Mouse (Mus musculus) left cerebral cortex, postnatal 10 days (tissue): ENCODE data around the gene Spindoc. TPM values are rescaled to one million over a fixed set of nuclear protein-coding genes. Genes with fewer than 3 reads are reported as not detected.
"Not testable (repeated sequence)": the region's sequence is repeated elsewhere in the genome, so short reads cannot be mapped to it uniquely, and the experiment has no call there.

Source experiments
- DNase-seq, 2 experiments: peaks; one replicate each; pipeline ENCODE4 v3.0.0; 2021 to 2022; ENCODE audit warnings: low spot score in 2 of 2, mixed read lengths in 1 of 2; ENCODE audit errors: extremely low spot score in 1 of 2
- intact Hi-C: fragments of 180-260 bp; cut with DNase I; formaldehyde crosslinking; loops from one replicate; pipeline ENCODE4 v1.15.1; 2025
- total RNA-seq, 2 experiments: library from RNA; stranded (reverse); gene quantifications; 2 replicates each; pipeline ENCODE4 v1.2.3; 2021

Spindoc gene
- total RNA-seq, 2 experiments from 2014 or later, result 33.4 to 38.2 TPM

GRCm38 (mm10) chr19:7412361-7412760 lies 29.6 kb upstream of the Spindoc start:
- no peak for DNase-seq
- intact Hi-C loops, result loop anchor here (10.0 kb wide), 2 partner anchors 148 to 348 kb away; partner anchors contain the start of gene Rcor2

- no peak for DNase-seq
- intact Hi-C loops, result no loop called here
Measured at GRCm38 (mm10) chr19:7404623-7405229, 21.9 kb upstream of the Spindoc start.

GRCm38 (mm10) chr19:7400635-7401034 lies 17.8 kb upstream of the Spindoc start:
- intact Hi-C loops, result no loop called here
- peak in 1 of 2 experiments; percentile 40 for DNase-seq

GRCm38 (mm10) chr19:7398898-7399297 lies 16.1 kb upstream of the Spindoc start:
- DNase-seq, intact Hi-C loops: not testable (repeated sequence)

GRCm38 (mm10) chr19:7396867-7397826 lies 14.4 kb upstream of the Spindoc start:
- intact Hi-C loops, result not testable (repeated sequence)
- peak in 1 of 2 experiments; percentile 75 for DNase-seq

GRCm38 (mm10) chr19:7388488-7388887 lies 5.7 kb upstream of the Spindoc start:
- DNase-seq, result no peak
- intact Hi-C loops, result no loop called here

GRCm38 (mm10) chr19:7386042-7386441 lies 3.2 kb upstream of the Spindoc start:
- intact Hi-C loops, result no loop called here
- no peak for DNase-seq

- intact Hi-C loops, result loop anchor here (1.0 kb wide), 1 partner anchor 36 kb away; no protein-coding TSS in a partner anchor
- peak; percentile 31 to 89 for DNase-seq
Measured at GRCm38 (mm10) chr19:7382248-7382902, 419 bp downstream of the Spindoc start.

GRCm38 (mm10) chr19:7381906-7382247 lies 917 bp downstream of the Spindoc start:
- peak in 1 of 2 experiments; percentile 13 for DNase-seq

GRCm38 (mm10) chr19:7377639-7378038 lies 5.2 kb downstream of the Spindoc start:
- intact Hi-C loops, result no loop called here
- no peak for DNase-seq

More at GRCm38 (mm10) chr19:7381906-7382247, 917 bp downstream of the Spindoc start:
- intact Hi-C loops, result loop anchor here (1.0 kb wide), 1 partner anchor 36 kb away; no protein-coding TSS in a partner anchor

GRCm38 (mm10) chr19:7374491-7374890 lies 8.3 kb downstream of the Spindoc start:
- no peak for DNase-seq
- intact Hi-C loops, result no loop called here

- intact Hi-C loops, DNase-seq: not testable (repeated sequence)
Measured at GRCm38 (mm10) chr19:7369469-7369868, 13.3 kb downstream of the Spindoc start.

GRCm38 (mm10) chr19:7353636-7354035 lies 29.2 kb downstream of the Spindoc start:
- intact Hi-C loops, result no loop called here
- no peak for DNase-seq

GRCm38 (mm10) chr19:7352809-7353495 lies 29.8 kb downstream of the Spindoc start:
- DNase-seq, result peak in 1 of 2 experiments; percentile 34
- intact Hi-C loops, result no loop called here

- intact Hi-C loops, result no loop called here
- peak in 1 of 2 experiments; percentile 43 for DNase-seq
Measured at GRCm38 (mm10) chr19:7349993-7350392, 32.8 kb downstream of the Spindoc start.

- intact Hi-C loops, result loop anchor here (2.0 kb wide), 1 partner anchor 110 kb away; no protein-coding TSS in a partner anchor
- DNase-seq, result peak; percentile 64 to 66
Measured at GRCm38 (mm10) chr19:7345235-7345755, 37.5 kb downstream of the Spindoc start.

GRCm38 (mm10) chr19:7342646-7343045 lies 40.1 kb downstream of the Spindoc start:
- DNase-seq, result no peak
- intact Hi-C loops, result loop anchor here (5.0 kb wide), 1 partner anchor 280 kb away; no protein-coding TSS in a partner anchor
